ENCODE assay signal across 9 mouse cellular contexts in the genomic region with DNA sequence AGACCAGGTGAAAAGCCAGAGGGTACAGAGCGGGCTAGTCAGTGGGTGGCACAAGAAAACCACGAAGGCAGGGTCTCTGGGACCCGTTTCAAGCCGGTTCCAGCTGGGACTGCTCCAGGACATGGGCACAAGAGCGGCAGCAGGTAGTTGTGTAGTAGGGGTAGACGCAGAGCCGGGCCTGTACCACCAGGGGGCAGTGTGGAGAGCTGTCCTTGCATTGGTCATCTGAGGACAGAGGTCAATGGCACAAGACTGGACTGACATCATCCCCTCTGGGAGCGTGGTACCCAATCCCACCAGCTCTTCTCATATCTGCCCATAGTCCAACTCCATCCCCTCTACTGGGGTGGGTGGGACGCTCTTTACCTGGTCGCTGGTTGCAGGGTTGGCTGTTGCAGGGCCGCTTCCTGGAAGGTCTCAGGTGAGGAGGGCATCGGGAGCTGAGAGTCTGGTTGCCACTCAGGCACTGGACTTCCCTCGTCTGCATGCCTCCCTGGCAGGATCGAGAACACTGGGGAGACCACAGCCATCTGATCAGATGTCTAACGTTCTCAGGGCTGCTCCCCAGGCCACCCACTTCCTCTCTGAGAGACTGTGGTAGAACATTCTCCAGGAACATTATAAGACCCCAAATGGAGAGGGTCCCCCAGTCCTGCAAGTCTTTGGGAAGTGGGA. TPM values are rescaled to one million over a fixed set of nuclear protein-coding genes. Genes with fewer than 3 reads are reported as not detected.
A peak's percentile ranks its signal among the peaks of the same experiment; 100 is the strongest.
DNase-seq lines count a peak whose midpoint lies in the region; ATAC-seq lines count a peak whose summit lies in the region.
"Had no signal": no experiment of that assay in that cellular context is flagged by ENCODE, and none has a peak within 500 bp of the region (broad histone marks: within the 10 kb centered on the region; RNA-seq: fewer than 3 reads in every experiment).

No protein-coding gene starts in this region.

- H3K4me1 ChIP-seq in embryonic facial prominence, embryonic 11.5 days (ENCODE audit: control insufficient read depth, insufficient read depth, low read length): peaks cover 14% of the 10 kb centered on the region
- H3K4me1 ChIP-seq in limb, embryonic 10.5 days: peaks cover 71% of the 10 kb centered on the region

- H3K36me3 ChIP-seq in embryonic facial prominence, embryonic 11.5 days (replicated peaks; ENCODE audit: control insufficient read depth, insufficient read depth, low read depth, low read length): no peaks in the 10 kb centered on the region; the same call in 1 of the 2 replicates
- H3K36me3 ChIP-seq in limb, embryonic 10.5 days: peaks cover 35% of the 10 kb centered on the region
- H3K36me3 ChIP-seq: hindbrain, embryonic 15.5 days had no signal

- H3K9ac ChIP-seq in embryonic facial prominence, embryonic 11.5 days (replicated peaks; ENCODE audit: low read length): no peak overlapping the region
- H3K9ac ChIP-seq: hindbrain, embryonic 15.5 days had no signal

- DNase-seq in cerebellum, adult 11 months: peak; percentile 46
- DNase-seq in adrenal gland, adult 2 months: peak; percentile 84
- peak; percentile 62 for DNase-seq in embryonic facial prominence, embryonic 11.5 days (ENCODE audit: low spot score)
- DNase-seq in heart, postnatal 4 days: peak; percentile 90
- peak; percentile 83 for DNase-seq in limb, embryonic 10.5 days (ENCODE audit: low spot score)
- peak; percentile 71 for DNase-seq in naive thymus-derived CD4-positive, alpha-beta T cell, adult 2 months (ENCODE audit: low read depth)
- peak; percentile 92 for DNase-seq in testis, postnatal 10 days (ENCODE audit: low spot score)

- no peak overlapping the region for H3K4me2 ChIP-seq in embryonic facial prominence, embryonic 11.5 days (ENCODE audit: low read depth, low read length)
- H3K4me2 ChIP-seq: hindbrain, embryonic 15.5 days had no signal

- no peak for ATAC-seq in cerebellum, adult (ENCODE audit: insufficient number of reproducible peaks, low FRiP score, low TSS enrichment)
- no peak for ATAC-seq in embryonic facial prominence, embryonic 11.5 days (replicated peaks; ENCODE audit: insufficient number of reproducible peaks, low FRiP score, low TSS enrichment, low read depth)

- no peak overlapping the region for H3K27ac ChIP-seq in embryonic facial prominence, embryonic 11.5 days (replicated peaks; ENCODE audit: low read depth, low read length)
- H3K27ac ChIP-seq in limb, embryonic 10.5 days: peak overlapping the region; percentile 90
- H3K27ac ChIP-seq: hindbrain, embryonic 15.5 days had no signal

- H3K27me3 ChIP-seq in embryonic facial prominence, embryonic 11.5 days (ENCODE audit: control insufficient read depth, insufficient read depth, low read length): no peaks in the 10 kb centered on the region
- no peaks in the 10 kb centered on the region for H3K27me3 ChIP-seq in limb, embryonic 10.5 days (ENCODE audit: low read depth, poor library complexity, severe bottlenecking)
- H3K27me3 ChIP-seq: hindbrain, embryonic 15.5 days had no signal

- H3K4me3 ChIP-seq in embryonic facial prominence, embryonic 11.5 days (ENCODE audit: low read depth, low read length): no peak overlapping the region
- H3K4me3 ChIP-seq in limb, embryonic 10.5 days: 0 out of 2 replicates have a peak overlapping the region, but pooled peaks have one; percentile 0
- H3K4me3 ChIP-seq: hindbrain, embryonic 15.5 days had no signal

- no peaks in the 10 kb centered on the region for H3K9me3 ChIP-seq in embryonic facial prominence, embryonic 11.5 days (replicated peaks; ENCODE audit: control insufficient read depth, low read length)
- no peaks in the 10 kb centered on the region for H3K9me3 ChIP-seq in limb, embryonic 10.5 days (replicated peaks)
- H3K9me3 ChIP-seq: hindbrain, embryonic 15.5 days had no signal

- 57% methylated on average over 15 of the region's 15 CpGs for WGBS in embryonic facial prominence, embryonic 11.5 days
- 63% methylated on average over 15 of the region's 15 CpGs for WGBS in limb, embryonic 10.5 days

RNA-seq across cellular contexts. Expression of a gene that starts 10.8 kb away (rescaled TPM):
- 1 to 10 TPM; 6.0 to 8.8 TPM for total RNA-seq in adrenal gland, adult 2 months (2021)
- 11.0 and 17.4 TPM in 2 replicates for polyA plus RNA-seq in adrenal gland, adult 2 months (2012; rRNA removed)
- polyA plus RNA-seq in embryonic facial prominence, embryonic 11.5 days (2014; fragmentation: Nextera tagmentation; extraction: Ambion mirVana): 0.55 and 0.71 TPM in 2 replicates
- 10 to 100 TPM; 13.5 to 14.6 TPM for total RNA-seq in heart, postnatal 4 days (2021)
- polyA plus RNA-seq in limb, embryonic 10.5 days (2016; fragmentation: Nextera tagmentation; extraction: Ambion mirVana): 0.63 and 0.77 TPM in 2 replicates

RNA-seq across cellular contexts. Expression of a gene that starts 18.3 kb away (rescaled TPM):
- 100 to 1,000 TPM; 152 to 159 TPM for total RNA-seq in adrenal gland, adult 2 months (2021)
- polyA plus RNA-seq in adrenal gland, adult 2 months (2012; rRNA removed): 272 and 291 TPM in 2 replicates
- polyA plus RNA-seq in embryonic facial prominence, embryonic 11.5 days (2014; fragmentation: Nextera tagmentation; extraction: Ambion mirVana): 77.1 and 83.3 TPM in 2 replicates
- total RNA-seq in heart, postnatal 4 days (2021): 100 to 1,000 TPM; 112 to 115 TPM
- polyA plus RNA-seq in limb, embryonic 10.5 days (2016; fragmentation: Nextera tagmentation; extraction: Ambion mirVana): 49.7 and 52.1 TPM in 2 replicates

RNA-seq across cellular contexts. Expression of a gene that starts 52.1 kb away (rescaled TPM):
- 100 to 1,000 TPM in 1 of 2 experiments, 10 to 100 TPM in 1; 82.5 to 104 TPM for total RNA-seq in adrenal gland, adult 2 months (2021)
- polyA plus RNA-seq in adrenal gland, adult 2 months (2012; rRNA removed): 7.2 and 9.0 TPM in 2 replicates
- polyA plus RNA-seq in embryonic facial prominence, embryonic 11.5 days (2014; fragmentation: Nextera tagmentation; extraction: Ambion mirVana): 69.7 and 79.4 TPM in 2 replicates
- total RNA-seq in heart, postnatal 4 days (2021): 10 to 100 TPM; 49.2 to 50.5 TPM
- 74.6 and 88.2 TPM in 2 replicates for polyA plus RNA-seq in limb, embryonic 10.5 days (2016; fragmentation: Nextera tagmentation; extraction: Ambion mirVana)
